ENCODE assay signal across 26 mouse cellular contexts in the genomic region with DNA sequence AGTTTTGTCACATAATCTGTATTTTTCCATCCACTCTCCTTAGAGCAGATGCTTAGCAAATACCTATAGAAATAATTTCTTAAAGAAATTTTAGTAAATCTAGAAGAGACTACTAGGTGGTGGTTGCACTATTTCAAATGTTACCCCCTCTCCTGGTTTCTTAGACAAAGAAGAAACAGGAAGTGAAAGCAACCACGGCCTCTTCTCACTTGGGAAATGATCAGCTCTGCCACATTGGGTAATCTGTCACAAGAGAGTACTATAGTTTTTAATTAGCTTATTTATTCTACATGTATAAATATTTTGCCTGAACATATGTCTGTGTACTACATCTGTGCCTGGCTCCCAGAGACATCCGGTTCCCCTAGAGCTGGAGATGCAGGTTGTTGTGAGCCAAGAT. TPM values are rescaled to one million over a fixed set of nuclear protein-coding genes. Genes with fewer than 3 reads are reported as not detected.
DNase-seq lines count a peak whose midpoint lies in the region; ATAC-seq and TF ChIP-seq lines count a peak whose summit lies in the region.
"Had no signal": no experiment of that assay in that cellular context is flagged by ENCODE, and none has a peak within 500 bp of the region (broad histone marks: within the 10 kb centered on the region; RNA-seq: fewer than 3 reads in every experiment).

No protein-coding gene starts in this region.

- no peak overlapping the region for H3K9ac ChIP-seq in MEL (ENCODE audit: control insufficient read depth, low read depth, low read length, poor library complexity, severe bottlenecking)
- H3K9ac ChIP-seq: embryonic facial prominence, embryonic 12.5 days; forebrain, embryonic 15.5 days; heart, embryonic 12.5 days; hindbrain, embryonic 15.5 days had no signal

- H3K4me3 ChIP-seq in lung, adult 2 months (replicated peaks; ENCODE audit: extremely low read depth, low read depth, low read length): no peak overlapping the region
- no peak overlapping the region for H3K4me3 ChIP-seq in MEL (ENCODE audit: control insufficient read depth in 1 of 2, insufficient read depth in 1 of 2, low read depth in 2 of 2, low read length in 2 of 2)
- H3K4me3 ChIP-seq: embryonic facial prominence, embryonic 12.5 days; forebrain, embryonic 15.5 days; heart, embryonic 12.5 days; hindbrain, embryonic 15.5 days had no signal

- no peak overlapping the region for H3K27ac ChIP-seq in MEL (ENCODE audit: control insufficient read depth, low read depth, low read length)
- H3K27ac ChIP-seq: embryonic facial prominence, embryonic 12.5 days; forebrain, embryonic 15.5 days; hindbrain, embryonic 15.5 days had no signal

- no peaks in the 10 kb centered on the region for H3K27me3 ChIP-seq in MEL (ENCODE audit: control insufficient read depth in 1 of 2, insufficient read depth in 2 of 2, low read length in 2 of 2)
- H3K27me3 ChIP-seq in splenic B cell, adult 2 months (ENCODE audit: control insufficient read depth, insufficient read depth, low read length, poor library complexity, severe bottlenecking): no peaks in the 10 kb centered on the region
- H3K27me3 ChIP-seq: embryonic facial prominence, embryonic 12.5 days; forebrain, embryonic 15.5 days; heart, embryonic 12.5 days; hindbrain, embryonic 15.5 days had no signal

- peak; percentile 93 for ATAC-seq in megakaryocyte, adult 5-6 weeks (ENCODE audit: poor library complexity, severe bottlenecking)
- no peak for ATAC-seq in cerebellum, adult (ENCODE audit: insufficient number of reproducible peaks, low FRiP score, low TSS enrichment)
- ATAC-seq: forebrain, embryonic 15.5 days had no signal

- no peaks in the 10 kb centered on the region for H3K36me3 ChIP-seq in MEL (ENCODE audit: control insufficient read depth in 1 of 2, insufficient read depth in 2 of 2, low read length in 2 of 2)
- no peaks in the 10 kb centered on the region for H3K36me3 ChIP-seq in splenic B cell, adult 2 months (ENCODE audit: control insufficient read depth, insufficient read depth, low read length, poor library complexity, severe bottlenecking)
- H3K36me3 ChIP-seq: embryonic facial prominence, embryonic 12.5 days; forebrain, embryonic 15.5 days; G1E; heart, embryonic 12.5 days; hindbrain, embryonic 15.5 days had no signal

- H3K9me3 ChIP-seq in MEL (replicated peaks; ENCODE audit: insufficient read depth, low read length): no peaks in the 10 kb centered on the region
- H3K9me3 ChIP-seq: embryonic facial prominence, embryonic 12.5 days; forebrain, embryonic 15.5 days; G1E; heart, embryonic 12.5 days; hindbrain, embryonic 15.5 days had no signal

- H3K4me1 ChIP-seq in lung, adult 2 months (ENCODE audit: control insufficient read depth, insufficient read depth, low read length): no peaks in the 10 kb centered on the region
- no peaks in the 10 kb centered on the region for H3K4me1 ChIP-seq in MEL (ENCODE audit: control insufficient read depth in 1 of 2, insufficient read depth in 2 of 2, low read length in 2 of 2)
- H3K4me1 ChIP-seq: embryonic facial prominence, embryonic 12.5 days; forebrain, embryonic 15.5 days; heart, embryonic 12.5 days; hindbrain, embryonic 15.5 days had no signal

- TF ChIP-seq RAD21 in MEL (IDR thresholded peaks at IDR 0.05; ENCODE audit: low read depth, low read length): no peak

- TF ChIP-seq POLR2A in lung, adult 2 months (IDR thresholded peaks at IDR 0.05; ENCODE audit: borderline replicate concordance, extremely low read depth, low read depth, low read length): no peak
- TF ChIP-seq POLR2A in MEL (IDR thresholded peaks at IDR 0.05; ENCODE audit: control insufficient read depth in 1 of 2, insufficient read depth in 1 of 2, low read depth in 1 of 2, low read length in 2 of 2, poor library complexity in 1 of 2): no peak

- 69% methylated on average over 2 of the region's 2 CpGs for WGBS in lung, adult 2 months

- no peak for TF ChIP-seq EP300 in MEL (IDR thresholded peaks at IDR 0.05; ENCODE audit: low read depth in 1 of 2, low read length in 2 of 2)

- TF ChIP-seq CTCF in lung, adult 2 months (IDR thresholded peaks at IDR 0.05; ENCODE audit: insufficient read depth, low read length): no peak
- TF ChIP-seq CTCF in MEL (IDR thresholded peaks at IDR 0.05 in 2 of 3, conservative IDR thresholded peaks at IDR 0.05 in 1 of 3; ENCODE audit: control insufficient read depth in 1 of 3, insufficient read depth in 1 of 3, low read depth in 2 of 3, low read length in 3 of 3, poor library complexity in 1 of 3, severe bottlenecking in 1 of 3): no peak

- DNase-seq in lung, postnatal 36 days: peak; percentile 23
- DNase-seq in lung, adult 2 months: no peak
- DNase-seq in MEL (ENCODE audit: low read depth, low spot score): peak; percentile 2
- peak; percentile 56 for DNase-seq in splenic B cell, adult 2 months (ENCODE audit: low read depth, low spot score)
- no peak for DNase-seq in adrenal gland, adult 18-20 months (ENCODE audit: low spot score in 2 of 2)
- DNase-seq in urinary bladder, adult 18-20 months (ENCODE audit: low spot score in 2 of 2): no peak
- DNase-seq: adrenal gland, adult 2 months; adrenal gland, postnatal 25 days; cerebellum, adult 11 months; cerebellum, adult 8-10 months; cerebellum, postnatal 14 days; gastrocnemius, postnatal 14 days had no signal

- no peaks in the 10 kb centered on the region for H3K79me2 ChIP-seq in MEL (ENCODE audit: control insufficient read depth, insufficient read depth, low read length, poor library complexity)

TF ChIP-seq in MEL, 35 proteins besides CTCF, POLR2A, EP300 and RAD21:
- TF ChIP-seq UBTF (IDR thresholded peaks at IDR 0.05; ENCODE audit: borderline replicate concordance, insufficient read depth, low read depth, low read length) (no peak), NELFE (IDR thresholded peaks at IDR 0.05; ENCODE audit: low read depth, low read length) (no peak), POLR2AphosphoS2 (IDR thresholded peaks at IDR 0.05; ENCODE audit: low read length) (no peak), USF1 (IDR thresholded peaks at IDR 0.05; ENCODE audit: low read depth, low read length) (no peak), CHD2 (IDR thresholded peaks at IDR 0.05; ENCODE audit: low read length) (no peak), POLR2AphosphoS5 (IDR thresholded peaks at IDR 0.05; ENCODE audit: borderline replicate concordance, low read depth, low read length) (no peak), MAFK (IDR thresholded peaks at IDR 0.05; ENCODE audit: borderline replicate concordance, low read depth, low read length) (no peak), MXI1 (IDR thresholded peaks at IDR 0.05; ENCODE audit: low read depth, low read length) (no peak), NRF1 (IDR thresholded peaks at IDR 0.05; ENCODE audit: insufficient read depth, low read depth, low read length, poor library complexity, severe bottlenecking) (no peak), ETS1 (IDR thresholded peaks at IDR 0.05; ENCODE audit: low read depth, low read length) (no peak), KAT2A (conservative IDR thresholded peaks at IDR 0.05; ENCODE audit: low read depth, low read length) (no peak)

RNA-seq across cellular contexts. Expression of a gene that starts 22.3 kb away (rescaled TPM):
- 0.06 TPM in 1 of 2 replicates, not detected in the other for polyA plus RNA-seq in lung, adult 2 months (2012; rRNA removed)
- not detected in 2 replicates for total RNA-seq in MEL (2012; rRNA removed)
- polyA plus RNA-seq in MEL (2012; ENCODE audit: insufficient read depth in 1 of 2, insufficient read length in 2 of 2, low read depth in 1 of 2, low replicate concordance in 2 of 2, missing spikeins in 1 of 2): not detected
- not detected in 2 replicates for total RNA-seq in megakaryocyte, adult 5-6 weeks (2015)
- total RNA-seq in megakaryocyte, adult 5-6 weeks (2017): 0.04 TPM in 1 of 2 replicates, not detected in the other
- under 1 TPM in 1 of 2 experiments, not detected in 1; 0.10 TPM for total RNA-seq in adrenal gland, adult 18-20 months (2021)
- total RNA-seq: adrenal gland, postnatal 25 days; G1E; gastrocnemius, adult 18-20 months; gastrocnemius, postnatal 14 days; heart, adult 8-10 months; heart, postnatal 25 days had no signal
- polyA plus RNA-seq: adrenal gland, adult 2 months; embryonic facial prominence, embryonic 12.5 days; forebrain, embryonic 11.5 days; forebrain, embryonic 15.5 days; G1E; gonadal fat pad, adult 2 months; heart, embryonic 12.5 days; heart, embryonic 16.5 days; hindbrain, embryonic 11.5 days; hindbrain, embryonic 15.5 days had no signal

Comparison
In these comparisons a context has a peak if more than half of its experiments do, and no peak if none do; other contexts are left out.
1. DNase-seq: peak in lung, postnatal 36 days (single experiment), MEL (single experiment) and splenic B cell, adult 2 months (single experiment); none in lung, adult 2 months (single experiment), adrenal gland, adult 18-20 months (0 of 2) and urinary bladder, adult 18-20 months (0 of 2).